Mouse (Mus musculus): Measurements from ENCODE around the gene Mpst.
A peak's percentile ranks its signal among the peaks of the same experiment; 100 is the strongest.

Gene Mpst

GRCm38 (mm10) chr15:78438505-78438904 lies 32.3 kb downstream of the Mpst start:
- no peak for TF ChIP-seq GATA4 (IDR thresholded peaks at IDR 0.05; ENCODE audit: insufficient replicate concordance, low read length)

- no peak for TF ChIP-seq GATA4 (IDR thresholded peaks at IDR 0.05; ENCODE audit: insufficient replicate concordance, low read length)
Observed at GRCm38 (mm10) chr15:78438973-78439372, 32.8 kb downstream of the Mpst start.

- TF ChIP-seq GATA4 (IDR thresholded peaks at IDR 0.05; ENCODE audit: insufficient replicate concordance, low read length) = no peak
Observed at GRCm38 (mm10) chr15:78442231-78442630, 36.0 kb downstream of the Mpst start.

- no peak for TF ChIP-seq GATA4 (IDR thresholded peaks at IDR 0.05; ENCODE audit: insufficient replicate concordance, low read length)
Observed at GRCm38 (mm10) chr15:78443857-78444256, 37.6 kb downstream of the Mpst start.

DNA sequence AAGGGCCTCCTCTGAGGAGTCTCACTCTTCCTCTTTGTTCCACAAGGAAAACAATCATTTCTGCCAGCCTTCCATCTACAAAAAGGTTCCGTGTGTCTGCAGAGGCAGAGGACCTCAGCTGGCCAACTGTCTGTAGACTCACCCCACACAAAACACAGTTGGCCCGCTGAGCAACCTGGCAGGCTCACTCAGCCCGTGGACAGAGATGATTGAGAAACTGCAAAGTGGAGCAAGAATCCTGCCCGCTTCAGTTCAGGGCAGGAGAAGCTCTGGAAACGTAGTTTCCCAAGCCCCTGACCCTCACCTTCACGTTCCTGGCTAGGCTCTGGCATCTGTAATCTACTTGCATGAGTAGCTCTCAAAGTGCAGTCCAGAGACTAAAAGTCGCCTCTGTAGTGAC lies 40.9 kb downstream of the Mpst start:
- TF ChIP-seq GATA4 (IDR thresholded peaks at IDR 0.05; ENCODE audit: insufficient replicate concordance, low read length) = no peak

DNA sequence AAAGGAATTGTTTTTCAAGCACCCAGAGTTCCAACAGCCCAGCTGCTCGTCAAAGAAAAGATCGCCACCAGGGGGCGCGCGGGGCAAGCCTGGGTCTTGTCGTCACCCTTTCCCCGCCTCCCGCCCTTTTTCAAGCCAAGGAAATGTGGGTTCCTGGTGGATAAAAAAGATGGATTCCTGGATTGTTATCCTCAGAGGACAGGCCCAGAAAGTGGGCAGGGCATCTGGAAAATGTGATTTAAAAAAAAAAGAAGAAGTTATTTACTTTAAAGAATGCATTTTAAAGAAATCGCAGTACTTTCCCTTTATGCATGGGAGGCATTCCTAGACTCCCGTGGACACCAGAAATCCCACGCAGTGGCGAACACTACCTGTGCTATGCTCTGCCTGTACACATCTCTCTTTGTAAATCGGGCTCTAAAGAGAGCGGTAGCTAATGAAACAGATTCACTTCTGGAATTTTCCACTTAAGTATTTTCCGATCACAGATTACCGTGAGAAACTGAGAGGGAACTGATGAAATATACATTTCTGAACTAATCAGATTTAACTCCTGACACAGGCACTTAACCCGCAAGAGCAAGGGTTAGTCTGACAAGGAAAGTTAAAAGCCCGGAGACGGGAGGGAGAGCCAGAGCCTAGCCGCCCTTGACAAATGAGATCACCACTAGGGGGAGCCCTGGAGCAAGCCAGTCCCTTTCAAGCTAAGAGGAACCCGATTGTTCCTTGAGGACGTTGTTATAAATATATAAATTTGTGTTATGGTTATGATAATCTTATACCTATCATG lies 41.7 kb downstream of the Mpst start:
- no peak for TF ChIP-seq GATA4 (IDR thresholded peaks at IDR 0.05; ENCODE audit: insufficient replicate concordance, low read length)

GRCm38 (mm10) chr15:78449131-78449530 lies 42.9 kb downstream of the Mpst start:
- TF ChIP-seq GATA4 (IDR thresholded peaks at IDR 0.05; ENCODE audit: insufficient replicate concordance, low read length) = peak; percentile 70; the same call in 1 of the 2 replicates

- TF ChIP-seq GATA4 (IDR thresholded peaks at IDR 0.05; ENCODE audit: insufficient replicate concordance, low read length) = no peak
Observed at GRCm38 (mm10) chr15:78449694-78450418, 43.6 kb downstream of the Mpst start.

- TF ChIP-seq GATA4 (IDR thresholded peaks at IDR 0.05; ENCODE audit: insufficient replicate concordance, low read length) = no peak
Observed at GRCm38 (mm10) chr15:78450419-78450768, 44.2 kb downstream of the Mpst start.

GRCm38 (mm10) chr15:78451201-78451600 lies 45.0 kb downstream of the Mpst start:
- no peak for TF ChIP-seq GATA4 (IDR thresholded peaks at IDR 0.05; ENCODE audit: insufficient replicate concordance, low read length)

- no peak for TF ChIP-seq GATA4 (IDR thresholded peaks at IDR 0.05; ENCODE audit: insufficient replicate concordance, low read length)
Observed at GRCm38 (mm10) chr15:78452929-78453328, 46.7 kb downstream of the Mpst start.

GRCm38 (mm10) chr15:78455168-78455567 lies 49.0 kb downstream of the Mpst start:
- no peak for TF ChIP-seq GATA4 (IDR thresholded peaks at IDR 0.05; ENCODE audit: insufficient replicate concordance, low read length)

DNA sequence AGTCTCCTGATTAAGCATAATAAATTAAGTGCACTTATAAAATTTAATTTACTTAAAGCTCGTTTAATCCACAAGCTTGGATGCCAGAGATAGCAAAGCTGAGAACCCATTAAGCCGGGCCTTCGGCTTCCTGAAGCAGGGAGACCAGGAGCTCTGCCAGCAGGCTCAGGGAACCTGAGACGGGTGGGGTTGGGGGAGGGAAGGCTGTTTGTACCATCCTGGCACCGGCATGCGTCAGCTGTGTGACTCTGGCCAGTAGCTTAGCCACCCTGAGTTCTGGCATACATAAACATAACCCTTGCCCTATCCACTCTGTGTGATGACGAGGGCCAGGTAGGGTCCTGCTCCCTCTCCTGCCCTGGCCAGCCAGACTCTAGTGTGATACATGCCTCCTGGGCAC lies 49.8 kb downstream of the Mpst start:
- TF ChIP-seq GATA4 (IDR thresholded peaks at IDR 0.05; ENCODE audit: insufficient replicate concordance, low read length) = no peak

DNA sequence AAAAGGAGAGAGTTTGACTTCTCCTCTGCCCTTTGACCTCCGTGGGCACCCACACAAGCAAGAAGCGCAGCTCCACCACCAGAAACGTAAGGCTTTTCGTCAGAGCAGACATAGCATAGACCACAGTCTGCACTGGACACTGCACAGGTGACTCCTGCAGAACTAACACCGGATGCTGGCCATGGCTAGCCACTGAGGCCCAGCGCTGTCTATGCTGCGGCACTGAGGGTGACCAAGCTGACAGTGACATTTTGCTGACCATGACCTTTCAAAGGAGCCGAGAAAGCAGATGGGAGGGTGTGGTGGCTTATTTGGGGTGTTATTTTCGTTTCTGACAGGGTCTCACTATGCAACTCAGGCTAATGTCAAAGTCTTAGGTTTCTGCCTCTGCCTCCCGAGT lies 51.0 kb downstream of the Mpst start:
- no peak for TF ChIP-seq GATA4 (IDR thresholded peaks at IDR 0.05; ENCODE audit: insufficient replicate concordance, low read length)

DNA sequence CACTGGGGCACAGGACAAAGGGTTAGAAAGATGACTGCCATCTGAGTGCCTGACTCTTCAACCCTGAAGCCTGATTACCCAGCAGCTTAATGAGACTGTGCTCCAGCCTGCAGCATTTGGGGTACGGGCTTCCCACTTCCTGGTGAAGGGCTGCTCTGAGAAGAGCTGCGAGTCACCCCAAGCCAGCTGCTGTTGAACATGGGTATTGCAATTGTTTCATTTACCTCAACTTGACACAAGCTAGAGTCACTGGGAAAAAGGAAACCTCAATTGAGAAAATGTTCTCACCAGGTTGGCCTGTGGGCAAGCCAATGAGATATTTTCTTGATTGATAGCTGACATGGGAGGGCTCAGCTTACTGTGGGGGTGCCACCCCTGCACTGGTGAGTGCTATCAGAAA lies 56.8 kb downstream of the Mpst start:
- no peak for TF ChIP-seq GATA4 (IDR thresholded peaks at IDR 0.05; ENCODE audit: insufficient replicate concordance, low read length)
